Mouse (Mus musculus) midbrain, embryonic 16.5 days (tissue): Measurements from ENCODE around the gene Hspb6. TPM values are rescaled to one million over a fixed set of nuclear protein-coding genes. Genes with fewer than 3 reads are reported as not detected.

Experiments used
- ATAC-seq: fragments of 200-750 bp; cut with Nextera tagmentation; 2 replicates; pipeline ENCODE4 v1.8.0; 2017; ENCODE audit warnings: moderate TSS enrichment
- H3K27ac ChIP-seq: fragments of 300-500 bp; sonication (generic); 2 replicates; pipeline ENCODE4 v1.5.1; 2014; ENCODE audit warnings: mild to moderate bottlenecking, low read length, mixed read lengths
- H3K27me3 ChIP-seq: fragments of 300-500 bp; sonication (generic); 2 replicates; pipeline ENCODE4 v1.6.1; 2014; ENCODE audit warnings: low read depth, low read length, mixed read lengths; ENCODE audit not compliant: control insufficient read depth, insufficient read depth
- H3K36me3 ChIP-seq: fragments of 300-500 bp; sonication (generic); 2 replicates; pipeline ENCODE4 v1.6.1; 2014; ENCODE audit warnings: mild to moderate bottlenecking, low read length, moderate library complexity, mixed read lengths; ENCODE audit not compliant: control insufficient read depth, insufficient read depth
- H3K4me1 ChIP-seq: fragments of 300-500 bp; sonication (generic); 2 replicates; pipeline ENCODE4 v1.6.1; 2014; ENCODE audit warnings: mild to moderate bottlenecking, low read length, mixed read lengths; ENCODE audit not compliant: control insufficient read depth, insufficient read depth
- H3K4me2 ChIP-seq: fragments of 300-500 bp; sonication (generic); 2 replicates; pipeline ENCODE4 v1.6.1; 2014; ENCODE audit warnings: mild to moderate bottlenecking, low read length, mixed read lengths
- H3K4me3 ChIP-seq: fragments of 300-500 bp; sonication (generic); 2 replicates; pipeline ENCODE4 v1.5.1; 2014; ENCODE audit warnings: low read depth, mild to moderate bottlenecking, low read length, moderate library complexity, mixed read lengths
- H3K9ac ChIP-seq: fragments of 300-500 bp; sonication (generic); 2 replicates; pipeline ENCODE4 v1.6.1; 2014; ENCODE audit warnings: low read depth, low read length, mixed read lengths
- H3K9me3 ChIP-seq: fragments of 300-500 bp; sonication (generic); replicated peaks from 2 replicates; pipeline ENCODE4 v1.6.1; 2014; ENCODE audit warnings: mild to moderate bottlenecking, low read length, mixed read lengths; ENCODE audit not compliant: control insufficient read depth, poor library complexity, severe bottlenecking
- WGBS: fragments of 180-500 bp; shearing (Covaris S2); extraction: QIAGEN DNeasy Blood & Tissue Kit; methylation state at CpG from one replicate; pipeline ENCODE4 v1.1.7; 2014; 5-methylcytosine and 5-hydroxymethylcytosine counted together
- polyA plus RNA-seq: library from polyadenylated mRNA; unstranded; fragments of >200 nt; fragmentation: Nextera tagmentation; extraction: Ambion mirVana; gene quantifications from 2 replicates; pipeline ENCODE4 v1.2.1, GENCODE M21; 2015

The Hspb6 gene
- polyA plus RNA-seq, 1 experiment from 2014 or later, result 11.2 TPM

DNA sequence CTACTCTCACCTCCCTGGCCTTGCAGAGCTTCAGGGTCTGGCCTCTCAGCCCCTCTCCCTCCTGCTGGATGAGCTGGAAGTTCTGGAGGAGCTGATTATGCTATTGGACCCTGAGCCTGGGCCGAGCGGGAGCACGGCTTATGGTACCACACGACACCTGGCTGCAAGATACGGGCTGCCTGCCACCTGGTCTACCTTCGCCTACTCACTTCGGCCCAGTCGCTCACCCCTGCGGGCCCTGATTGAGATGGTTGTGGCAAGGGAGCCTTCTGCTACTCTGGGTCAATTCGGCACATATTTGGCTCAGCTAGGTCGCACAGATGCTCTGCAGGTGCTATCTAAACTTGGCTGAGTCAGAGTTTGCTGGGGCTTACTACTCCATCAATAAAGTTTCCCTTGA lies 15.6 kb downstream of the Hspb6 start:
- 93% methylated on average over 11 of the region's 11 CpGs for WGBS
- ATAC-seq, result no peak
- Histone ChIP-seq H3K27ac (no peak overlapping the region), H3K4me1 (peaks cover 7% of the 10 kb centered on the region; the same call in 1 of the 2 replicates), H3K36me3 (peaks cover 46% of the 10 kb centered on the region), H3K9me3 (no peaks in the 10 kb centered on the region), H3K4me2 (no peak overlapping the region), H3K27me3 (no peaks in the 10 kb centered on the region), H3K9ac (no peak overlapping the region), H3K4me3 (no peak overlapping the region)

DNA sequence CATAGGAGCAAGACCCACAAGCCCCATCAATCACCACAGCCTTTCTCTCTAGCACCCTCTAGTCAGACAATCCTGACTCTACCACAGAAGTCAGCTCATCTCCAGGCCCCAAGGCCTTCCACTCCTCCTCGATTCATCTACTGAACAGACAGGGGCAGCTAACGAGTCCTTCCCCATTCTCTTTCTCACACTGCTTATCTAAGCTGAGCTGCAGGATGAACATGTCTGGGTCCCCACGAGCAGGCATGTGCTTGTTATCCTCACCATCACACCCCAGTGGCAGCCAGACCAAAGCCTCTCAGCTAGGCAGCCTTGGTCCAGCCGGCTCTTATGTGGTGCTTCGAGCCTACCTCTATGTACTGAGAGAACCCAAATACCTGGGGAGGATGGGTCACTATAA lies 20.4 kb downstream of the Hspb6 start:
- ATAC-seq, result no peak
- H3K27me3 ChIP-seq, result no peaks in the 10 kb centered on the region

DNA sequence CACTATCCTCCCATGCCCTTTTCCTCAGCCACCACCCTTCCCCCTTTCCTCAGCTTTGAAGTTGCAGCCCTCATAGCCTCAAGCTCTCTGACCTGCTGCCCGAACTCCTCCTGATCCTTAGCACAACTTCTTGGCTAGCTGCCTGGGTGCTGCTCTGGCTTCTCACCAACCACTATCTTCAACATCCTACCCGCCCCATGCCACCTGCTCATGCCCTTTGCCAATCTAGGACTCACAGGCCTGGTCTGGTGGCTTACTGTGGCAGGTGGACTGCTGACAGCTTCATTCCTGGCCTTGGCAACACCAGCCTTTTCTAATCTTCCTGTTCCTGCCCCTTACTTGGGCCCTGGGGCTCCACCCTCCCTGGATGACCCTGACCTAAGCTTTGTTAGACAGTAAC lies 21.0 kb downstream of the Hspb6 start:
- Histone ChIP-seq H3K9me3 (no peaks in the 10 kb centered on the region), H3K4me3 (no peak overlapping the region), H3K27me3 (no peaks in the 10 kb centered on the region), H3K4me2 (no peak overlapping the region), H3K36me3 (peaks cover 74% of the 10 kb centered on the region), H3K4me1 (no peaks in the 10 kb centered on the region), H3K9ac (no peak overlapping the region), H3K27ac (no peak overlapping the region)
- ATAC-seq, result no peak
- WGBS, result 85% methylated on average over 2 of the region's 2 CpGs

More for the DNA sequence above, 20.4 kb downstream of the Hspb6 start:
- H3K4me2 ChIP-seq, result no peak overlapping the region
- no peak overlapping the region for H3K4me3 ChIP-seq
- H3K4me1 ChIP-seq, result no peaks in the 10 kb centered on the region
- H3K9me3 ChIP-seq, result no peaks in the 10 kb centered on the region
- no peak overlapping the region for H3K27ac ChIP-seq
- peaks cover 73% of the 10 kb centered on the region for H3K36me3 ChIP-seq
- WGBS, result 95% methylated on average over 5 of the region's 5 CpGs
- no peak overlapping the region for H3K9ac ChIP-seq

DNA sequence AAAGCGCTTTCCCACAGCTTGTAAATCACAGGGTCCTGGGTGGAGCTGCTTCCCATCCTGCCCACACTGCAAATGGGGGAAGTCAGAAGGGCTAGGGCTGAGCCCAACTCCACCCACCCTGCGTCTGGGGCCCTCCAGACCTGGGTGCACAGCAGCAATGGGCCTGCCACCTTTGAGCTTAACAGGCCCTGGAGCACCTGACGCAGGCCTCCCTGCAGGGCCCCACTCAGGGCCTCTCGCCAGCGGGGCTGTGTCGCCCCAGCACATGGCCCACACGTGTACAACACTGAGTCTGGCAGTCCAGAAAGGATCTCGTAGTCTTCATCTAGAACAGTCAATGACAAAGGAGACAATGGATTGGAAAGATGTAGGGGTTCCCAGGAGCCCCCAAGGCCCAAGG lies 28.0 kb downstream of the Hspb6 start:
- no peak overlapping the region for H3K27ac ChIP-seq
- no peak overlapping the region for H3K4me3 ChIP-seq
- H3K27me3 ChIP-seq, result no peaks in the 10 kb centered on the region
- 96% methylated on average over 8 of the region's 8 CpGs for WGBS
- no peak overlapping the region for H3K9ac ChIP-seq
- peaks cover 88% of the 10 kb centered on the region for H3K36me3 ChIP-seq
- H3K9me3 ChIP-seq, result no peaks in the 10 kb centered on the region
- H3K4me1 ChIP-seq, result no peaks in the 10 kb centered on the region
- H3K4me2 ChIP-seq, result no peak overlapping the region
- no peak for ATAC-seq

DNA sequence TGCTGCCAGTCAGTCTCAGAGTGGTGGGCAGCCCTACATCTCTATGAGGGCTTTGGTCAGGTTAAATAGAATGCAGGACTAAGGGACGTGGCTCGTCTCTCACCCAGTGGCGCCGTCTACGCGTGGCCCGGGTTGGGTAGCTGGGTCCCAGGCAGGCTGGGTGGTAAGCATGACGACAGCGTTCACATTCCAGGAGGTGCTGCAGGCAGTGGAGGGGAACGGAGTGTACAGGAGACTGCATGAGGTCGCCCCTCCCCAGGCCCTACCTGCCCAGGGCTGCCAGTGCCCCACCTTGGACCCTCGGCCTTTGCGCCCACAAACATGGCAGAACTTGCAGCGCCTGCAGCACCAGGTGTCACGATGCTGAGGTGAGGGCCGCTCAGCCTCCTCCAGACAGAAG lies 29.6 kb downstream of the Hspb6 start:
- H3K9ac ChIP-seq, result no peak overlapping the region
- peaks cover 81% of the 10 kb centered on the region for H3K36me3 ChIP-seq
- H3K9me3 ChIP-seq, result no peaks in the 10 kb centered on the region
- ATAC-seq, result no peak
- H3K27me3 ChIP-seq, result no peaks in the 10 kb centered on the region
- no peaks in the 10 kb centered on the region for H3K4me1 ChIP-seq
- 95% methylated on average over 16 of the region's 16 CpGs for WGBS
- H3K4me2 ChIP-seq, result no peak overlapping the region
- no peak overlapping the region for H3K4me3 ChIP-seq
- no peak overlapping the region for H3K27ac ChIP-seq

DNA sequence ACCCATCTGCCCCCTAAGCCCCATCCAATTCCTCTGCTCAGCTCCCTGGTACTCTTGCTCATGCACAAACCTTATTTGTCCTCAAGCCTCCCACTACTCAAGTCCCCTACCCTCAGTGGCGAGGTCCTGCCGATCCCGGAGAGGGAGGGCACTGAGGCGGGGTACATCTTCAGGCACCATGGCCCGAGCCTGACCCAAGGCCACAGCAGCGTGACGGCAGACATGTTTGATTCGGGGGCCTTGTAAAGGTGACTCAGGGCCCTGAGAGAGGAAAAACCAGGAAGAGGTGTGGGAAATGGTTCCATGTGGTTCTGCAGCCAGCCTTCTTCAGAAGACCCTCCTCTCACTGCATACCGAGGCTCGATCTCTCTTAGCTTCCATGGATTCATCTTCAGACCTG lies 32.4 kb downstream of the Hspb6 start:
- 94% methylated on average over 10 of the region's 10 CpGs for WGBS
- Histone ChIP-seq H3K9me3 (no peaks in the 10 kb centered on the region), H3K9ac (no peak overlapping the region), H3K4me3 (no peak overlapping the region), H3K27ac (no peak overlapping the region), H3K4me2 (no peak overlapping the region), H3K4me1 (peaks cover 11% of the 10 kb centered on the region), H3K36me3 (peaks cover 57% of the 10 kb centered on the region), H3K27me3 (no peaks in the 10 kb centered on the region)
- no peak for ATAC-seq

DNA sequence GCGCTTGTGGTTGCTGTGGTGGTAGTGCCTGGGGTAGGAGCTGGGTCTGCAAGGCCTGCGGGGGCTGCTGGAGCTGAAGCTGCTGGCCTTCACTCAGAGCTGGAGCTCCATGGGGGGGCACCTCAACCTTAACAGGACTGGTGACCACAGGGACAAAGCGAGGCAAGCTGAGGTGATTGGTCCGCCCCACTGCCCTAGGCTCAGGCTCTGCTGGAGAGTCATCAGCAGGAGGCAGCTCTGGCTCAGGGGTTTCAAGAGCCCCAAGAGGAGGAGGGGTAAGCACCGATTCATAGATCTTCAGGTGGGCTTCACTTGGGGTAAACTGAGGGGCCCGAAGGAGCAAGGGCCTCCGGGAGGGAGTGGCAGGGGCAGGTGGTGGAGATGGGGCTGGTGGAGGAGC lies 33.2 kb downstream of the Hspb6 start:
- Histone ChIP-seq H3K36me3 (peaks cover 49% of the 10 kb centered on the region), H3K4me1 (peaks cover 16% of the 10 kb centered on the region), H3K9me3 (no peaks in the 10 kb centered on the region), H3K9ac (no peak overlapping the region), H3K27me3 (no peaks in the 10 kb centered on the region), H3K4me2 (no peak overlapping the region), H3K4me3 (no peak overlapping the region), H3K27ac (no peak overlapping the region)
- ATAC-seq, result no peak
- WGBS, result 92% methylated on average over 7 of the region's 7 CpGs

DNA sequence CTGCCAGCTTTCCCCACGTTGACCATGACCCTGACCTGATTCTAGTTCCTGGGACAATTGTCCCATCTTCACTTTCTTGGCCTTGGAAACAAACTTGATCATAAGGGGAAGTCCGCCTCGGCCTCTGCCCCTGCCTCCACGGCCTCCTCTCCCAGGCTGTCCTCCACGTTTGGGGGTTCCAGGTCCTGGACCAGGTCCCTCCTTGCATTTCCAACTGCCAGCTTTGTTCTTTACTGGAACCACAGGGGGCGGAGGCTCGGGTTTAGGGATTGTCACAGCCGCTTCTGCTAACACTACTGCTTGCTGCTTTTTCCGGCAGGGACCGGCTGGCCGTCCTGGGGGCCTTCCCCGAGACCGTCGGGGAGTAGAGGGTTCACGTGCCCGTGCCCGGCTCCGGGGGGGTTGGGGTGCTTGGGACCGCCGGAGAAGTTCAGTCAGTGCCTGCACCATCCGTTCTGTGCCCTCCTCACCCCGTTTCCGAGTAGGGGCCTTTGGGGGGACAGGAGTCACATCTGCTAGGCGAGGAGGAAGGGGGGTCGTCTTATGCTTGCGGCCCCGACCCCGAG lies 34.6 kb downstream of the Hspb6 start:
- peaks cover 16% of the 10 kb centered on the region for H3K4me1 ChIP-seq
- H3K27me3 ChIP-seq, result no peaks in the 10 kb centered on the region
- H3K9ac ChIP-seq, result no peak overlapping the region
- H3K9me3 ChIP-seq, result no peaks in the 10 kb centered on the region
- H3K4me3 ChIP-seq, result no peak overlapping the region
- peak overlapping the region; percentile 94; the same call in 1 of the 2 replicates for H3K4me2 ChIP-seq
- ATAC-seq, result no peak
- no peak overlapping the region for H3K27ac ChIP-seq
- WGBS, result 88% methylated on average over 28 of the region's 28 CpGs
- peaks cover 40% of the 10 kb centered on the region for H3K36me3 ChIP-seq

DNA sequence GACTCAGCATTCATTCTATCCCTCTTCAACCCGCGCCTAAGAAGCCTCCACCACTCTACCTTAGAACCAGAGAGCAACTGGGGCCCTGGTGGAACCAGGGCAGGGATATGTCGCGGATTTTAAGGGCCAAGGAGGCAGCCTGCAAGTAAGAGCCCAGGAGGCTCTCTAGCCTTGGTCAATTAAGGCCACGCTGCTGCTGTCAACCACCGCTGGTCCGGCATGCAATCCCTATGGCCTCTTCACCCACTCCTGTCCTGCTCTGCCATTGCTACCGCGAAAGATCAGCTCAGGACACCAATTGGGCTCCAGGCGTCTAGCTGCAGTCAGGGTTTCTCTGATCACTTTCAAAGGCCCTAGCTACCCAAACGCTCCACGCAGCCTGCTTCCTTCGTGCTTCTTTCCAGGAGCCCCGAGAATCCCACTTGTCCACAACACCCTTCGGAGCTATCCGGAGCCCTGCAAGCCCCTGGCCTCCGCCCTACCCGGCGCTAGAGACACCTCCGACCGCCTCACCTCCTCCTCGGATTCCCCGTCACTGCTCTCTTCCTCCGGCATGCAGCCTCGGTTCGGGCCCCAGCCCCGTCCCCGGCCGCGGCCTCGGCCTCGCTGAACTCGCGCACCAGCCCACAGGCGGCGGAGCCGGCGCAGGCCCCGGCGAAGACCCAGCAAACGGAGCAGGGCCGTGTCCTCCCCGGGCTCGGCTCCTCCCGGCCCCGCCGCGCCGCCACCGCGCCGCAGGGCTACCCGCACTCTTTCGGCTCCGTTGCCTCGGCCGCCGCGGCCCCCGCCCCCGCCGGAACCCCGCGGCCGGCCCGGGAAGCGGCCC lies 36.1 kb downstream of the Hspb6 start:
- Histone ChIP-seq H3K36me3 (peaks cover 27% of the 10 kb centered on the region; the same call in 1 of the 2 replicates), H3K9ac (peak overlapping the region; percentile 94), H3K4me2 (peak overlapping the region; percentile 94), H3K9me3 (no peaks in the 10 kb centered on the region), H3K27ac (peak overlapping the region; percentile 93), H3K27me3 (no peaks in the 10 kb centered on the region), H3K4me1 (peaks cover 16% of the 10 kb centered on the region), H3K4me3 (peak overlapping the region; percentile 94)
- peak; percentile 44 for ATAC-seq
- 1% methylated on average over 41 of the region's 67 CpGs for WGBS
